Mouse (Mus musculus) right cerebral cortex, adult 18-20 months (tissue): ENCODE measurements around the gene Ccdc70.
"Not testable (repeated sequence)": the region's sequence is repeated elsewhere in the genome, so short reads cannot be mapped to it uniquely, and the experiment has no call there.

Experiments
- DNase-seq: peaks from one replicate; pipeline ENCODE4 v3.0.0; 2022; ENCODE audit warnings: mixed read lengths

The Ccdc70 gene

GRCm38 (mm10) chr8:21969475-21969874 is at the start of gene Ccdc70:
TSS of gene Ccdc70 (plus strand) at chr8:21969775.
- no peak for DNase-seq

GRCm38 (mm10) chr8:21930754-21931153 is 38.8 kb upstream of the Ccdc70 start:
- not testable (repeated sequence) for DNase-seq

GRCm38 (mm10) chr8:21932610-21933009 is 37.0 kb upstream of the Ccdc70 start, which contains the start of gene Defb15:
TSS of gene Defb15 (minus strand) at chr8:21932710.
- no peak for DNase-seq

- DNase-seq = not testable (repeated sequence)
Observed at GRCm38 (mm10) chr8:21938052-21938451, 31.5 kb upstream of the Ccdc70 start, which contains the start of gene Defb35. TSS of gene Defb35 (plus strand) at chr8:21938352.

- no peak for DNase-seq
Observed at GRCm38 (mm10) chr8:21946462-21946861, 23.1 kb upstream of the Ccdc70 start, which contains the start of gene Defb13. TSS of gene Defb13 (plus strand) at chr8:21946762.

- DNase-seq = no peak
Observed at GRCm38 (mm10) chr8:21947311-21948017, 22.1 kb upstream of the Ccdc70 start.

GRCm38 (mm10) chr8:21955321-21955720 is 14.3 kb upstream of the Ccdc70 start:
- DNase-seq = peak; percentile 48

- DNase-seq = no peak
Observed at GRCm38 (mm10) chr8:21956336-21956735, 13.2 kb upstream of the Ccdc70 start.

- no peak for DNase-seq
Observed at GRCm38 (mm10) chr8:21958414-21958813, 11.2 kb upstream of the Ccdc70 start, which contains the start of gene Fam90a1a. TSS of gene Fam90a1a (plus strand) at chr8:21958714.

- no peak for DNase-seq
Observed at GRCm38 (mm10) chr8:21966646-21967045, 2.9 kb upstream of the Ccdc70 start.

- DNase-seq = peak; percentile 34
Observed at GRCm38 (mm10) chr8:21978193-21978592, 8.6 kb downstream of the Ccdc70 start.

GRCm38 (mm10) chr8:21981664-21982337 is 12.2 kb downstream of the Ccdc70 start:
- peak; percentile 33 for DNase-seq

- peak; percentile 70 for DNase-seq
Observed at GRCm38 (mm10) chr8:21992184-21992583, 22.6 kb downstream of the Ccdc70 start.

GRCm38 (mm10) chr8:21995181-21995580 is 25.6 kb downstream of the Ccdc70 start:
- no peak for DNase-seq

- DNase-seq = no peak
Observed at GRCm38 (mm10) chr8:22004750-22005522, 35.4 kb downstream of the Ccdc70 start.

GRCm38 (mm10) chr8:22006423-22006822 is 36.8 kb downstream of the Ccdc70 start:
- no peak for DNase-seq

GRCm38 (mm10) chr8:22009403-22009802 is 39.8 kb downstream of the Ccdc70 start:
- peak; percentile 5 for DNase-seq

GRCm38 (mm10) chr8:22013034-22013707 is 43.6 kb downstream of the Ccdc70 start:
- DNase-seq = no peak

- DNase-seq = no peak
Observed at GRCm38 (mm10) chr8:22017731-22018130, 48.2 kb downstream of the Ccdc70 start.

GRCm38 (mm10) chr8:22019498-22019897 is 49.9 kb downstream of the Ccdc70 start:
- no peak for DNase-seq

- DNase-seq = no peak
Observed at GRCm38 (mm10) chr8:22022244-22022643, 52.7 kb downstream of the Ccdc70 start.
